Mouse (Mus musculus) ES-Bruce4 (cell line): Measurements from ENCODE around the gene Ccdc93.

Source experiments
- CTCF ChIP-seq: IDR thresholded peaks from one replicate; pipeline ENCODE4 v1.8.1; 2011; ENCODE audit warnings: low read depth, low read length
- EP300 ChIP-seq: IDR thresholded peaks from 2 replicates; pipeline ENCODE4 v1.6.1; 2011; ENCODE audit warnings: low read depth, low read length; ENCODE audit not compliant: insufficient read depth
- POLR2A ChIP-seq: IDR thresholded peaks from one replicate; pipeline ENCODE4 v1.8.1; 2011; ENCODE audit warnings: low read length; ENCODE audit not compliant: insufficient read depth

DNA sequence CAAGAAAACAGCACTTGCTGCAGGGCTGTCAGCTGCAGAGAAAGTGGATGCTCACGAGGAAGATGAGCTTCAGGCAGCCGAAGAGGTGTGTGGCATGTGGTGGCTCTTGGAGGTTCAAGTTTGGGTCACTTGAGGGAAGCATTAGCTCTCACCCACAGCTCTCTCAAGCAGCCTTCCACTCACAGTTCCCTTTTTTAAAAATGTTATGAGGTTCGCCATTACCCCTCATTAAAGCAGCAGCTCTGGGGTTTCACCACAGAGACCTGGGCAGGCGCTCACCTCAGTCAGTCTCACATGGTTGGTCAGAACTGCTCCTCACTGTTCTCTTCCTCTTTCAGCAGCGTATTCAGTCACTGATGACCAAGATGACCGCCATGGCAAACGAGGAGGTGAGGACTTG lies 31.0 kb downstream of the Ccdc93 start:
- TF ChIP-seq POLR2A (no peak), CTCF (no peak), EP300 (no peak)
